Mouse (Mus musculus): ENCODE results near the gene Gm43517. TPM values are rescaled to one million over a fixed set of nuclear protein-coding genes. Genes with fewer than 3 reads are reported as not detected.

Gene Gm43517
- polyA plus RNA-seq, 1 experiment from 2014 or later, result 0.05 TPM

- Histone ChIP-seq H3K36me3 (no peaks in the 10 kb centered on the region), H3K9me3 (replicated peaks) (no peaks in the 10 kb centered on the region), H3K27ac (replicated peaks) (no peak overlapping the region), H3K4me3 (replicated peaks) (no peak overlapping the region), H3K9ac (no peak overlapping the region), H3K4me2 (replicated peaks) (no peak overlapping the region), H3K27me3 (peaks cover 96% of the 10 kb centered on the region), H3K4me1 (peaks cover 18% of the 10 kb centered on the region)
- ATAC-seq (ENCODE audit: insufficient number of reproducible peaks, low FRiP score, low TSS enrichment, low read depth), result no peak
- WGBS, result 5% methylated on average over 1 of the region's 1 CpGs
Measured at GRCm38 (mm10) chr12:49378920-49379319, 6.1 kb upstream of the Gm43517 start.

DNA sequence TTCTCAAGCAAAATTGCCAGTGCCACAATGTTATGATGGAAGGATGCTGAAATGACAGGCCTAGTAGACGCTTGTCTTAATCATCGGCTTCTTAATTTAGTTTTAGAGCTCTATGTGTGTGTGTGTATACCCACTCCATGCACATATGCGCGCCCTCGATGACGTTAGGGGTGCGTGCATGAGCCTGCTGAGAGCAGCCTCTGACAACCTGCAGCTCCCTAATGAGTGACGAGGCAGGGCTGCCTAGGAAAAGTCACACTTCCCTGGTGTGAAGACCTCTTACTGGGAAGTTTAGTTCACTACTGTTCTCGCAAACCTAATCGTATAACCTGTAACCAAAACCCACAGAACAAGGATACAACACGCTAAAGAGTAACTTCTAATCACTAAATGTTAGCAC, 5.5 kb upstream of the Gm43517 start:
- Histone ChIP-seq H3K9ac (no peak overlapping the region), H3K4me2 (replicated peaks) (no peak overlapping the region), H3K4me3 (replicated peaks) (no peak overlapping the region), H3K4me1 (peaks cover 16% of the 10 kb centered on the region), H3K27ac (replicated peaks) (no peak overlapping the region), H3K36me3 (no peaks in the 10 kb centered on the region), H3K9me3 (replicated peaks) (no peaks in the 10 kb centered on the region), H3K27me3 (peaks cover 95% of the 10 kb centered on the region)
- no peak for ATAC-seq (ENCODE audit: insufficient number of reproducible peaks, low FRiP score, low TSS enrichment, low read depth)
- WGBS, result 5% methylated on average over 11 of the region's 11 CpGs

DNA sequence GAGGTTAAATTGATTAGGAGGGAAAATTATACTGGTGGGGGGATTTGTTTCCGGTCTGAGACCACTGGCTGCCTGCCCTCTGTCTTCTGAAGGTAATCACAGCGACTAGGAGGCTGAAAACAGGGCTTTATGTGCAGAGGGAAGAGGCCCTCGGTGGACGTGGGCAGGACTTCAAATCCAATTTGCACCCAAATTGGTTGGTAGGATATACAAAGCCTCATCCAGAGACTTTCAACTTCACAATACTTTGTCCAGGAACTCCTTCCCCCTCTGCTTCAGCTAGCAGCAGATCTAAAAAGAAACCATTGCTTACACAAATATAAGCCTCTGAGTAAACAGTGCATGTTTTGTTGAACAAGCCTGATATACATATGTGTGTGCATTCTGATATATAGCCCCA, 4.5 kb upstream of the Gm43517 start:
- no peak overlapping the region for H3K9ac ChIP-seq
- H3K27ac ChIP-seq (replicated peaks), result no peak overlapping the region
- no peaks in the 10 kb centered on the region for H3K9me3 ChIP-seq (replicated peaks)
- peaks cover 20% of the 10 kb centered on the region for H3K4me1 ChIP-seq
- no peak overlapping the region for H3K4me3 ChIP-seq (replicated peaks)
- H3K27me3 ChIP-seq, result peaks cover 97% of the 10 kb centered on the region
- WGBS, result 8% methylated on average over 4 of the region's 4 CpGs
- H3K36me3 ChIP-seq, result no peaks in the 10 kb centered on the region
- no peak for ATAC-seq (ENCODE audit: insufficient number of reproducible peaks, low FRiP score, low TSS enrichment, low read depth)
- H3K4me2 ChIP-seq (replicated peaks), result no peak overlapping the region

DNA sequence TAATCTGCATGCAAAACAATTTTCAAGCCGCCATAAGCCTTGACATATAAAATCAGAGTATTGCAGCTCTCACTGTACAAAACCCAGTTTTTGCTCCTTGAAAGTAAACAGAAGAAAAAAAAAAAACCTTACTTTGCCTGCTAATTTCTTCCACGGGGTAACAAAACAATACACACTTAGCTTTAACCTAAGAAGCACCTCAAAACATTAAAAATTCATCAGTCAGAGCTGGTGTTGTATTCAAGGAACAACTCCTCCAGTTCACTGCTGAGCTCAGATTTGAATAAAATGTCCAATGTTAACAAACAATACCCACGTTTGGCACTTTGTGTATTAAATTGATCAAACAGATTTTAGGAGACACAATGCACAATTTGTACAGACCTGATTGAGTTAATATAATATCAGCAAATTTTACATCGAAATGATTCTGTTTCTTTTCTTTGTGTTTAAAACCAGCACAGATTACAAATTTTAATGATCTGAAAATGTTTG, 3.9 kb upstream of the Gm43517 start:
- Histone ChIP-seq H3K4me2 (replicated peaks) (no peak overlapping the region), H3K9ac (no peak overlapping the region), H3K36me3 (no peaks in the 10 kb centered on the region), H3K4me3 (replicated peaks) (no peak overlapping the region), H3K27ac (replicated peaks) (no peak overlapping the region), H3K27me3 (peaks cover 97% of the 10 kb centered on the region), H3K4me1 (peaks cover 20% of the 10 kb centered on the region), H3K9me3 (replicated peaks) (no peaks in the 10 kb centered on the region)
- ATAC-seq (ENCODE audit: insufficient number of reproducible peaks, low FRiP score, low TSS enrichment, low read depth), result no peak
- 4% methylated on average over 4 of the region's 4 CpGs for WGBS

DNA sequence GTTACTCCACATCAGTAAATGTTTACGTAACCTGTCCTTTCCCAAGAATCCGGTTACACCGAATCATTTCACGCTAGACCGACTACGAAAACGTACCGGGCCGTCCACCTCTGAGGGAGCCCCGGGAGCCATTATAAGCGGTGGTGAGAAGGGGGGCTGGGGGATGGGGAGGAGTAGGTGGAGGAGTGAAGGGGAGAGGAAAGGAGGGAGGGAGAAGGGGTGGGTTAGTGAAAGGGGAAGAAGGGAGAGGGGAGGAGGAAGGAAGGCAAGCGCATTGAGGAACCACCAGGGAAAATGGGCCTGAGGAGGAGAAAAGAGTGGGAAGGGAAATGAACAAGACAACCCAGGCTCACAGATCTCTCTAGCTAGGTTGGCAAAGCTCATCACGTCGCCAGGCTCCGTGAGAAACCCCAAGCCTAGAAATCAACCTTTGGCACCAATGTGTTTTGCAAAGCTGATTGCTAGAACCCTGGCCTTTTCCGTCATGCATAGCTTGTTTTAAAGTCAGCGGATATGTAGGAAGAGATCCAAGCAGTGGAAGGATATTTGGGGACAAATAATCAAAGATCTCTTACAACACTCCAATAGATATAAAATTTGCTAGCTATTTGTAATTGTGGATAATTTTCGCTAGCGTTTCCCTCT, 3.1 kb upstream of the Gm43517 start:
- Histone ChIP-seq H3K4me1 (peaks cover 20% of the 10 kb centered on the region), H3K27ac (replicated peaks) (no peak overlapping the region), H3K4me3 (replicated peaks) (no peak overlapping the region), H3K9ac (no peak overlapping the region), H3K36me3 (no peaks in the 10 kb centered on the region), H3K27me3 (peaks cover 93% of the 10 kb centered on the region), H3K4me2 (replicated peaks) (no peak overlapping the region), H3K9me3 (replicated peaks) (no peaks in the 10 kb centered on the region)
- 0 out of 2 replicates have a peak, but pooled peaks have one; percentile 23 for ATAC-seq (ENCODE audit: insufficient number of reproducible peaks, low FRiP score, low TSS enrichment, low read depth)
- WGBS, result 2% methylated on average over 19 of the region's 19 CpGs

DNA sequence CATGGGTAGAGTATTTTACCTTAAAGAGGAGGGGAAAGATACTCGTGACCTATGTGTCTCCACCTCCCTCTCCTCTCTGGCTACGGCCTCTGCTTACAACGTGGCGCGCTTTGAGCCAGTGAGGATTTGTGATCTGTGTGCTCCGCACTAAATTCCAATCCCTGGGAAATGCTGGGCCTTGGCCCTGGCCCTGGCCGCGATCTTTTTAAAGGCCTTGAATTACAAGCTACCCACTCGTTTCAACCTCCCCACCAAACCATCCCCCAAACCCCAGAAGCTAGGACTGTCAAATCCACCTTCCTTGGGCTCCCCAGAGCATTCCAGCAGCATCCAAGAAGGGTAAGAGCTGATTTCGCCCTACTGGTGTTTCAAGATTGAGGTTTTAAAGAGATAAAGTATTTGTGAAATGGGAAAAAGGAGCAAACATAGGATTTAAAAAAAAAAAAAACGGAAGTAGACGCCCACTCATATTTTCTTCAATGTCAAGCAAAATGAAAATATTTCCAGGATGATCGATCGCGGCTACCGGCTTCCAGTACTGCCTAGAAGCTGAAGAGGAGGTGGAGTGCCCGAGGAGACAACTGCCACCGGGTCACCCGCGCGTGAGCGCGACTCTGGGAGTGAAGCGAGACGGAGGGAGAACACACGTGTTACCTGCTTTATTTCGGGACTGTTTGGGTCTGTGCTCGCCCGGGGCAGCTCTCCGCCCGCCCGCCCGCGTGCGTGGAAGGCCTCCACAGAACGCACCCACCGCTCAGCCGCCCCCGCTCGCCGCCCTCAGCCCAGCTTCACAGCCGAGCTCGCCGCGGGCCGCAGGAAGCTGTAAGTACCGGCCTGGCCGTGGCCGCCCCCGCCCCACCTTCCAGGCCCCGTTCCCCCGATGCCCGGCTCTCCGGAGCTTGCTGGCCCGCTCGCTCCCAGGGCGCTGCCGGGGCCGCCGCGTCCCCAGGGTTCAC, 2.1 kb upstream of the Gm43517 start, which contains the start of gene Foxg1:
Gene Foxg1 (plus strand): TSS at position 96 of the 956 bp plus-strand sequence.
- Histone ChIP-seq H3K4me1 (peaks cover 20% of the 10 kb centered on the region), H3K36me3 (no peaks in the 10 kb centered on the region), H3K27ac (replicated peaks) (no peak within 1 kb of the TSS), H3K9me3 (replicated peaks) (no peaks in the 10 kb centered on the region), H3K4me3 (replicated peaks) (peak within 1 kb of the TSS; percentile 40), H3K27me3 (peaks cover 85% of the 10 kb centered on the region), H3K4me2 (replicated peaks) (peak within 1 kb of the TSS; percentile 49), H3K9ac (no peak within 1 kb of the TSS)
- peak; percentile 23; the same call in 1 of the 2 replicates for ATAC-seq (ENCODE audit: insufficient number of reproducible peaks, low FRiP score, low TSS enrichment, low read depth)
- WGBS, result 1% methylated on average over 61 of the region's 61 CpGs

- Histone ChIP-seq H3K27ac (replicated peaks) (no peak overlapping the region), H3K9ac (no peak overlapping the region), H3K27me3 (peaks cover 83% of the 10 kb centered on the region), H3K36me3 (no peaks in the 10 kb centered on the region), H3K4me3 (replicated peaks) (peak overlapping the region; percentile 40), H3K9me3 (replicated peaks) (no peaks in the 10 kb centered on the region), H3K4me1 (peaks cover 20% of the 10 kb centered on the region), H3K4me2 (replicated peaks) (peak overlapping the region; percentile 49)
- ATAC-seq (ENCODE audit: insufficient number of reproducible peaks, low FRiP score, low TSS enrichment, low read depth), result peak; percentile 90
- WGBS, result 0% methylated on average over 55 of the region's 67 CpGs
Measured at GRCm38 (mm10) chr12:49383521-49384133, 1.3 kb upstream of the Gm43517 start.

GRCm38 (mm10) chr12:49384295-49384875, 589 bp upstream of the Gm43517 start:
- no peak for ATAC-seq (ENCODE audit: insufficient number of reproducible peaks, low FRiP score, low TSS enrichment, low read depth)
- H3K9me3 ChIP-seq (replicated peaks), result no peaks in the 10 kb centered on the region
- H3K9ac ChIP-seq, result no peak overlapping the region
- peaks cover 75% of the 10 kb centered on the region for H3K27me3 ChIP-seq
- H3K4me2 ChIP-seq (replicated peaks), result peak overlapping the region; percentile 49
- H3K27ac ChIP-seq (replicated peaks), result no peak overlapping the region
- H3K4me1 ChIP-seq, result peaks cover 20% of the 10 kb centered on the region
- peak overlapping the region; percentile 40 for H3K4me3 ChIP-seq (replicated peaks)
- no peaks in the 10 kb centered on the region for H3K36me3 ChIP-seq
- 2% methylated on average over 40 of the region's 66 CpGs for WGBS

- H3K27me3 ChIP-seq, result peaks cover 74% of the 10 kb centered on the region
- no peaks in the 10 kb centered on the region for H3K9me3 ChIP-seq (replicated peaks)
- H3K4me1 ChIP-seq, result peaks cover 20% of the 10 kb centered on the region
- H3K4me2 ChIP-seq (replicated peaks), result no peak overlapping the region
- no peak overlapping the region for H3K9ac ChIP-seq
- no peak overlapping the region for H3K27ac ChIP-seq (replicated peaks)
- H3K36me3 ChIP-seq, result no peaks in the 10 kb centered on the region
- 2% methylated on average over 23 of the region's 23 CpGs for WGBS
- ATAC-seq (ENCODE audit: insufficient number of reproducible peaks, low FRiP score, low TSS enrichment, low read depth), result no peak
- H3K4me3 ChIP-seq (replicated peaks), result peak overlapping the region; percentile 40
Measured at GRCm38 (mm10) chr12:49385631-49385990, 637 bp downstream of the Gm43517 start.

DNA sequence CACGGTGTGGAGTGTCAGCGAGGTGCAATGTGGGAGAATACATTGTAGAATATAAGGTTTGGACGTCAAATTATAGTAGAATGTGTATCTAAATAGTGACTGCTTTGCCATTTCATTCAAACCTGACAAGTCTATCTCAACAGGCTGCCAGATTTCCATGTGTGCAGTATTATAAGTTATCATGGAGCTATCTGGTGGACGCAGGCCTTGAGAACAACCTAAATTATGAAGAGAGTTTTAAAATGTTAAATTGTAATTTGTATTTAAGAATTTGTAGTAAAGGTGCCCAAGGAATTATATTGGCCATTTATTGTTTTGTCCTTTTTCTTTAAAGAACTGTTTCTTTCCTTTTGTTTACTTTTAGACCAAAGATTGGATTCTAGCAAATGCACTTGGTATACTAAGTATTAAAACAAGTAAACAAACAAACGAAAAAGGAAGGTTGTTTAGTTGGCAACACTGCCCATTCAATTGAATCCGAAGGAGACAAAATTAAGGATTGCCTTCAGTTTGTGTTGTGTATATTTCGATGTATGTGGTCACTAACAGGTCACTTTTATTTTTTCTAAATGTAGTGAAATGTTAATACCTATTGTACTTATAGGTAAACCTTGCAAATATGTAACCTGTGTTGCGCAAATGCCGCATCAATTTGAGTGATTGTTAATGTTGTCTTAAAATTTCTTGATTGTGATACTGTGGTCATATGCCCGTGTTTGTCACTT, 1.3 kb downstream of the Gm43517 start:
- no peak for ATAC-seq (ENCODE audit: insufficient number of reproducible peaks, low FRiP score, low TSS enrichment, low read depth)
- Histone ChIP-seq H3K9me3 (replicated peaks) (no peaks in the 10 kb centered on the region), H3K27me3 (peaks cover 72% of the 10 kb centered on the region), H3K27ac (replicated peaks) (no peak overlapping the region), H3K4me2 (replicated peaks) (no peak overlapping the region), H3K36me3 (no peaks in the 10 kb centered on the region), H3K4me1 (peaks cover 23% of the 10 kb centered on the region), H3K9ac (no peak overlapping the region), H3K4me3 (replicated peaks) (no peak overlapping the region)
- WGBS, result 10% methylated on average over 10 of the region's 10 CpGs

Measured in embryonic facial prominence, embryonic 15.5 days (tissue).